Mouse (Mus musculus) thymus, postnatal 25 days (tissue): ENCODE measurements around the gene Prm2.

Source experiments
- DNase-seq: peaks from one replicate; pipeline ENCODE4 v3.0.0; 2022

Gene Prm2

GRCm38 (mm10) chr16:10796034-10796433 is at the start of gene Prm2:
Gene Prm2, minus strand, starts transcription at chr16:10796134.
- DNase-seq, result no peak

- DNase-seq, result peak; percentile 32
Measured at GRCm38 (mm10) chr16:10844319-10844670, 48.4 kb upstream of the Prm2 start.

- DNase-seq, result peak; percentile 83
Measured at GRCm38 (mm10) chr16:10843486-10844318, 47.8 kb upstream of the Prm2 start.

GRCm38 (mm10) chr16:10842282-10842855 is 46.4 kb upstream of the Prm2 start:
- no peak for DNase-seq

- no peak for DNase-seq
Measured at GRCm38 (mm10) chr16:10840018-10840417, 44.1 kb upstream of the Prm2 start.

GRCm38 (mm10) chr16:10838487-10839245 is 42.7 kb upstream of the Prm2 start:
- no peak for DNase-seq

GRCm38 (mm10) chr16:10837903-10838302 is 42.0 kb upstream of the Prm2 start:
- DNase-seq, result peak; percentile 74

- no peak for DNase-seq
Measured at GRCm38 (mm10) chr16:10837250-10837649, 41.3 kb upstream of the Prm2 start.

- DNase-seq, result peak; percentile 76
Measured at GRCm38 (mm10) chr16:10836388-10836787, 40.5 kb upstream of the Prm2 start.

GRCm38 (mm10) chr16:10834911-10835587 is 39.1 kb upstream of the Prm2 start, which contains the start of gene Rmi2:
Gene Rmi2, plus strand, starts transcription at chr16:10835059.
- peak; percentile 89 for DNase-seq

- DNase-seq, result no peak
Measured at GRCm38 (mm10) chr16:10834542-10834910, 38.6 kb upstream of the Prm2 start.

- peak; percentile 54 for DNase-seq
Measured at GRCm38 (mm10) chr16:10828461-10828805, 32.5 kb upstream of the Prm2 start.

- DNase-seq, result peak; percentile 62
Measured at GRCm38 (mm10) chr16:10827766-10828460, 32.0 kb upstream of the Prm2 start.

GRCm38 (mm10) chr16:10827269-10827668 is 31.3 kb upstream of the Prm2 start:
- DNase-seq, result peak; percentile 60

GRCm38 (mm10) chr16:10825840-10826239 is 29.9 kb upstream of the Prm2 start:
- no peak for DNase-seq

GRCm38 (mm10) chr16:10824536-10824935 is 28.6 kb upstream of the Prm2 start:
- no peak for DNase-seq

GRCm38 (mm10) chr16:10821387-10821786 is 25.5 kb upstream of the Prm2 start:
- DNase-seq, result no peak

GRCm38 (mm10) chr16:10819966-10820365 is 24.0 kb upstream of the Prm2 start:
- DNase-seq, result no peak

- no peak for DNase-seq
Measured at GRCm38 (mm10) chr16:10818579-10819135, 22.7 kb upstream of the Prm2 start.

- DNase-seq, result peak; percentile 51
Measured at GRCm38 (mm10) chr16:10814864-10815263, 18.9 kb upstream of the Prm2 start.

- peak; percentile 42 for DNase-seq
Measured at GRCm38 (mm10) chr16:10813726-10814125, 17.8 kb upstream of the Prm2 start.

- DNase-seq, result peak; percentile 37
Measured at GRCm38 (mm10) chr16:10812865-10813371, 17.0 kb upstream of the Prm2 start, which contains the start of gene Gm11172. Gene Gm11172, plus strand, starts transcription at chr16:10812915.
